12 mouse cellular contexts compared by ENCODE assay signal in genomic region chr1:120176313-120176712, GRCm38 (mm10). TPM values are rescaled to one million over a fixed set of nuclear protein-coding genes. Genes with fewer than 3 reads are reported as not detected.
DNase-seq lines count a peak whose midpoint lies in the region; ATAC-seq lines count a peak whose summit lies in the region.
"Had no signal": no experiment of that assay in that cellular context is flagged by ENCODE, and none has a peak within 500 bp of the region (broad histone marks: within the 10 kb centered on the region; RNA-seq: fewer than 3 reads in every experiment).

No protein-coding gene starts in this region.

- H3K27me3 ChIP-seq in liver, embryonic 11.5 days (replicated peaks; ENCODE audit: control insufficient read depth, insufficient read depth, low read length) = no peaks in the 10 kb centered on the region
- H3K27me3 ChIP-seq in heart, embryonic 13.5 days (replicated peaks) = no peaks in the 10 kb centered on the region
- no peaks in the 10 kb centered on the region for H3K27me3 ChIP-seq in midbrain, embryonic 15.5 days (replicated peaks)
- H3K27me3 ChIP-seq: hindbrain, embryonic 15.5 days; neural tube, embryonic 12.5 days had no signal

- H3K27ac ChIP-seq in liver, embryonic 11.5 days (ENCODE audit: low read depth, low read length) = no peak overlapping the region
- H3K27ac ChIP-seq in heart, embryonic 13.5 days (replicated peaks) = no peak overlapping the region
- no peak overlapping the region for H3K27ac ChIP-seq in midbrain, embryonic 15.5 days
- H3K27ac ChIP-seq: hindbrain, embryonic 15.5 days; neural tube, embryonic 12.5 days had no signal

- no peaks in the 10 kb centered on the region for H3K36me3 ChIP-seq in liver, embryonic 11.5 days (ENCODE audit: control insufficient read depth, insufficient read depth, low read length)
- H3K36me3 ChIP-seq in heart, embryonic 13.5 days = no peaks in the 10 kb centered on the region
- H3K36me3 ChIP-seq in midbrain, embryonic 15.5 days (replicated peaks) = no peaks in the 10 kb centered on the region
- H3K36me3 ChIP-seq: hindbrain, embryonic 15.5 days; neural tube, embryonic 12.5 days had no signal

- no peaks in the 10 kb centered on the region for H3K9me3 ChIP-seq in liver, embryonic 11.5 days (ENCODE audit: control insufficient read depth, low read length)
- H3K9me3 ChIP-seq in heart, embryonic 13.5 days = no peaks in the 10 kb centered on the region
- H3K9me3 ChIP-seq in midbrain, embryonic 15.5 days = no peaks in the 10 kb centered on the region
- H3K9me3 ChIP-seq: hindbrain, embryonic 15.5 days; neural tube, embryonic 12.5 days had no signal

- intact Hi-C loops in left cerebral cortex, postnatal 10 days (cut with DNase I) = no loop called here

- no peak; the same call in 1 of the 2 replicates for ATAC-seq in liver, embryonic 11.5 days (replicated peaks; ENCODE audit: low FRiP score)
- ATAC-seq in heart, embryonic 13.5 days (ENCODE audit: extremely low read depth, insufficient number of reproducible peaks, low FRiP score, low TSS enrichment) = no peak
- ATAC-seq in midbrain, embryonic 15.5 days (replicated peaks) = peak; percentile 53

- H3K4me2 ChIP-seq in liver, embryonic 11.5 days = peak overlapping the region; percentile 7; the same call in 1 of the 2 replicates
- H3K4me2 ChIP-seq in heart, embryonic 13.5 days = peak overlapping the region; percentile 56
- H3K4me2 ChIP-seq in midbrain, embryonic 15.5 days = no peak overlapping the region
- H3K4me2 ChIP-seq: hindbrain, embryonic 15.5 days; neural tube, embryonic 12.5 days had no signal

- H3K4me1 ChIP-seq in liver, embryonic 11.5 days (replicated peaks; ENCODE audit: control insufficient read depth, insufficient read depth, low read length) = peaks cover 4% of the 10 kb centered on the region; the same call in 1 of the 2 replicates
- H3K4me1 ChIP-seq in heart, embryonic 13.5 days = peaks cover 17% of the 10 kb centered on the region
- H3K4me1 ChIP-seq in midbrain, embryonic 15.5 days = peaks cover 14% of the 10 kb centered on the region
- H3K4me1 ChIP-seq: hindbrain, embryonic 15.5 days had no signal

- DNase-seq in liver, embryonic 11.5 days (ENCODE audit: low spot score) = no peak
- no peak for DNase-seq in liver
- DNase-seq in kidney, postnatal 25 days = peak; percentile 36 to 65
- DNase-seq in gastrocnemius, postnatal 4 days (ENCODE audit: low spot score in 2 of 2) = no peak
- DNase-seq in left cerebral cortex, postnatal 10 days (ENCODE audit: extremely low spot score in 1 of 2, low spot score in 2 of 2) = no peak
- no peak for DNase-seq in layer of hippocampus, postnatal 25 days (ENCODE audit: extremely low spot score in 1 of 2, low spot score in 1 of 2)

- H3K4me3 ChIP-seq in liver, embryonic 11.5 days (ENCODE audit: low read depth, low read length) = no peak overlapping the region
- H3K4me3 ChIP-seq in heart, embryonic 13.5 days = peak overlapping the region; percentile 4; the same call in 1 of the 2 replicates
- H3K4me3 ChIP-seq in midbrain, embryonic 15.5 days = no peak overlapping the region
- H3K4me3 ChIP-seq: erythroblast, embryonic 14.5 days; hindbrain, embryonic 15.5 days; neural tube, embryonic 12.5 days had no signal

- H3K9ac ChIP-seq in liver, embryonic 11.5 days (ENCODE audit: low read depth, low read length) = no peak overlapping the region
- H3K9ac ChIP-seq in heart, embryonic 13.5 days = peak overlapping the region; percentile 20; the same call in 1 of the 2 replicates
- no peak overlapping the region for H3K9ac ChIP-seq in midbrain, embryonic 15.5 days
- H3K9ac ChIP-seq: hindbrain, embryonic 15.5 days; neural tube, embryonic 12.5 days had no signal

- 20% methylated on average over 14 of the region's 14 CpGs for WGBS in liver, embryonic 11.5 days
- WGBS in heart, embryonic 13.5 days = 5% methylated on average over 14 of the region's 14 CpGs
- WGBS in midbrain, embryonic 15.5 days = 26% methylated on average over 14 of the region's 14 CpGs

RNA-seq across cellular contexts. Expression of gene 3110009E18Rik, which starts 55.3 kb away (rescaled TPM):
- 23.5 and 24.3 TPM in 2 replicates for polyA plus RNA-seq in liver, embryonic 11.5 days (2014; fragmentation: Nextera tagmentation; extraction: Ambion mirVana)
- polyA plus RNA-seq in heart, embryonic 13.5 days (2015; fragmentation: Nextera tagmentation; extraction: Ambion mirVana) = 11.7 and 12.0 TPM in 2 replicates
- 14.2 and 16.0 TPM in 2 replicates for polyA plus RNA-seq in midbrain, embryonic 15.5 days (2015; fragmentation: Nextera tagmentation; extraction: Ambion mirVana)
- total RNA-seq in gastrocnemius, postnatal 4 days (2021) = 1 to 10 TPM; 5.5 to 9.0 TPM
- 1 to 10 TPM; 6.8 to 8.7 TPM for total RNA-seq in left cerebral cortex, postnatal 10 days (2021)
- 10 to 100 TPM in 1 of 2 experiments, 1 to 10 TPM in 1; 9.2 to 10.1 TPM for total RNA-seq in layer of hippocampus, postnatal 25 days (2021)
- polyA plus RNA-seq: erythroblast, embryonic 14.5 days; small intestine, adult 2 months had no signal

RNA-seq across cellular contexts. Expression of gene Dbi, which starts 55.4 kb away (rescaled TPM):
- polyA plus RNA-seq in liver, embryonic 11.5 days (2014; fragmentation: Nextera tagmentation; extraction: Ambion mirVana) = 541 and 569 TPM in 2 replicates
- polyA plus RNA-seq in heart, embryonic 13.5 days (2015; fragmentation: Nextera tagmentation; extraction: Ambion mirVana) = 621 and 734 TPM in 2 replicates
- polyA plus RNA-seq in midbrain, embryonic 15.5 days (2015; fragmentation: Nextera tagmentation; extraction: Ambion mirVana) = 798 and 903 TPM in 2 replicates
- 100 to 1,000 TPM; 389 to 439 TPM for total RNA-seq in gastrocnemius, postnatal 4 days (2021)
- 100 to 1,000 TPM; 343 to 360 TPM for total RNA-seq in left cerebral cortex, postnatal 10 days (2021)
- total RNA-seq in layer of hippocampus, postnatal 25 days (2021) = 100 to 1,000 TPM; 387 to 439 TPM

Comparison
In these comparisons a context has a peak if more than half of its experiments do, and no peak if none do; other contexts are left out.
1. DNase-seq: peak in kidney, postnatal 25 days (2 of 2); none in liver, embryonic 11.5 days (single experiment), liver (single experiment), gastrocnemius, postnatal 4 days (0 of 2), left cerebral cortex, postnatal 10 days (0 of 2) and layer of hippocampus, postnatal 25 days (0 of 2).